Mouse (Mus musculus) heart, embryonic 16.5 days (tissue): ENCODE results near the gene Ncoa6. TPM values are rescaled to one million over a fixed set of nuclear protein-coding genes. Genes with fewer than 3 reads are reported as not detected.

Source experiments
- ATAC-seq: fragments of 200-750 bp; cut with Nextera tagmentation; replicated peaks from 2 replicates; pipeline ENCODE4 v1.8.0; 2017; ENCODE audit warnings: moderate number of reproducible peaks; ENCODE audit not compliant: insufficient read depth, low FRiP score; ENCODE audit errors: extremely low read depth
- H3K27ac ChIP-seq: fragments of 300-500 bp; sonication (generic); 2 replicates; pipeline ENCODE4 v1.5.1; 2014; ENCODE audit warnings: mild to moderate bottlenecking, low read length, control low read depth, moderate library complexity
- H3K27me3 ChIP-seq: fragments of 300-500 bp; sonication (generic); 2 replicates; pipeline ENCODE4 v1.6.1; 2014; ENCODE audit warnings: low read length, mixed read lengths; ENCODE audit not compliant: control insufficient read depth, insufficient read depth
- H3K36me3 ChIP-seq: fragments of 300-500 bp; sonication (generic); 2 replicates; pipeline ENCODE4 v1.6.1; 2014; ENCODE audit not compliant: control insufficient read depth, insufficient read depth
- H3K4me1 ChIP-seq: fragments of 300-500 bp; sonication (generic); 2 replicates; pipeline ENCODE4 v1.6.1; 2014; ENCODE audit warnings: low read length, mixed read lengths; ENCODE audit not compliant: control insufficient read depth, insufficient read depth
- H3K4me2 ChIP-seq: fragments of 300-500 bp; sonication (generic); 2 replicates; pipeline ENCODE4 v1.6.1; 2014; ENCODE audit warnings: low read depth, mild to moderate bottlenecking, control low read depth, low read length
- H3K4me3 ChIP-seq: fragments of 300-500 bp; sonication (generic); 2 replicates; pipeline ENCODE4 v1.5.1; 2014; ENCODE audit warnings: mild to moderate bottlenecking, control low read depth, low read length
- H3K9ac ChIP-seq: fragments of 300-500 bp; sonication (generic); 2 replicates; pipeline ENCODE4 v1.6.1; 2014; ENCODE audit warnings: low read length, control low read depth
- H3K9me3 ChIP-seq: fragments of 300-500 bp; sonication (generic); replicated peaks from 2 replicates; pipeline ENCODE4 v1.6.1; 2016; ENCODE audit warnings: low read length; ENCODE audit not compliant: control insufficient read depth
- WGBS: fragments of 180-500 bp; shearing (Covaris S2); extraction: QIAGEN DNeasy Blood & Tissue Kit; methylation state at CpG from one replicate; pipeline ENCODE4 v1.1.7; 2014; 5-methylcytosine and 5-hydroxymethylcytosine counted together
- polyA plus RNA-seq: library from polyadenylated mRNA; unstranded; fragments of >200 nt; fragmentation: Nextera tagmentation; extraction: Ambion mirVana; gene quantifications from 2 replicates; pipeline ENCODE4 v1.2.1, GENCODE M21; 2015

Ncoa6 gene
- 11.4 and 13.1 TPM in 2 replicates for polyA plus RNA-seq

DNA sequence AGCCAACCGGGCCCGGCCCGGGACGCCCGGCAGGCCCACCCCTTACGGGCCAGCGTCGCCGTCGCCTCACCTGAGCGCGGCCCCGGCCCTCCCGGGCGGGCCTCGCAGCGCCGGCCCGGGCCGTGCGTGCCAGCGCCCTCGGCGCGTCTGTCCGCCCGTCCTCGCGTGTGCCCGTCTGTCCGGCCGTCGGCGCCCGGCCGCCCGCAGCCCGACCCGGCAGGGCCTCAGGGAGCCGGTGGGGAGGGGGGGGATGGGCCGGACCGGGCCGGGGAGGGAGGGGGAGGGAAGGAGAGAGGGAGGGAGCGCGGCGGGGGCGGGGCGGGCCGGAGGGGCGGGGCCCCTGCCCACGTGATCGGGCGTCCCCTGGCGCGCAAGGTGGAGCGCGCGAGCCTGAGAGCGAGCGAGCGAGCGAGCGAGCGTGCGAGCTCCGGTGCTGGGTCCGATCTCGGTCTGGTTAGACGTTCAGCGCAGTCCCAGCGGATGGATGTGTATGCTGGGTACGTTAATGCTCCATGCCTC is at the start of gene Ncoa6:
Ncoa6 (minus strand) TSS at position 325 of the 519 bp plus-strand sequence.
- H3K27me3 ChIP-seq: no peaks in the 10 kb centered on the region
- H3K9ac ChIP-seq: peak within 1 kb of the TSS; percentile 98
- ATAC-seq: peak; percentile 88
- no peaks in the 10 kb centered on the region for H3K36me3 ChIP-seq
- no peaks in the 10 kb centered on the region for H3K9me3 ChIP-seq
- peaks cover 21% of the 10 kb centered on the region for H3K4me1 ChIP-seq
- WGBS: under 1% methylated on average over 63 of the region's 72 CpGs
- H3K27ac ChIP-seq: peak within 1 kb of the TSS; percentile 93
- H3K4me2 ChIP-seq: peak within 1 kb of the TSS; percentile 91
- H3K4me3 ChIP-seq: peak within 1 kb of the TSS; percentile 93

GRCm38 (mm10) chr2:155518531-155519270 is 45.0 kb upstream of the Ncoa6 start:
- no peak for ATAC-seq
- Histone ChIP-seq H3K27me3 (peaks cover 14% of the 10 kb centered on the region), H3K27ac (peak overlapping the region; percentile 72), H3K4me1 (peaks cover 10% of the 10 kb centered on the region), H3K36me3 (no peaks in the 10 kb centered on the region), H3K9me3 (no peaks in the 10 kb centered on the region), H3K4me3 (peak overlapping the region; percentile 78), H3K4me2 (peak overlapping the region; percentile 93), H3K9ac (peak overlapping the region; percentile 66)
- 25% methylated on average over 18 of the region's 18 CpGs for WGBS

- Histone ChIP-seq H3K27ac (peak within 1 kb of the TSS; percentile 72), H3K36me3 (no peaks in the 10 kb centered on the region), H3K4me2 (peak within 1 kb of the TSS; percentile 93), H3K4me3 (peak within 1 kb of the TSS; percentile 78), H3K27me3 (peaks cover 20% of the 10 kb centered on the region), H3K9ac (peak within 1 kb of the TSS; percentile 66), H3K9me3 (no peaks in the 10 kb centered on the region), H3K4me1 (peaks cover 10% of the 10 kb centered on the region)
- 3% methylated on average over 70 of the region's 70 CpGs for WGBS
- peak; percentile 99 for ATAC-seq
Measured at GRCm38 (mm10) chr2:155517455-155518423, 44.0 kb upstream of the Ncoa6 start, which contains the start of the genes Acss2 and Ggt7. TSS of gene Acss2 (plus strand) at chr2:155517948. TSS of gene Ggt7 (minus strand) at chr2:155518237.

- Histone ChIP-seq H3K4me3 (no peak overlapping the region), H3K4me2 (no peak overlapping the region), H3K27ac (no peak overlapping the region), H3K27me3 (peaks cover 20% of the 10 kb centered on the region), H3K9ac (no peak overlapping the region), H3K9me3 (no peaks in the 10 kb centered on the region), H3K36me3 (no peaks in the 10 kb centered on the region), H3K4me1 (peaks cover 10% of the 10 kb centered on the region)
- WGBS: 4% methylated on average over 1 of the region's 1 CpGs
- no peak for ATAC-seq
Measured at GRCm38 (mm10) chr2:155515941-155516340, 42.2 kb upstream of the Ncoa6 start.

DNA sequence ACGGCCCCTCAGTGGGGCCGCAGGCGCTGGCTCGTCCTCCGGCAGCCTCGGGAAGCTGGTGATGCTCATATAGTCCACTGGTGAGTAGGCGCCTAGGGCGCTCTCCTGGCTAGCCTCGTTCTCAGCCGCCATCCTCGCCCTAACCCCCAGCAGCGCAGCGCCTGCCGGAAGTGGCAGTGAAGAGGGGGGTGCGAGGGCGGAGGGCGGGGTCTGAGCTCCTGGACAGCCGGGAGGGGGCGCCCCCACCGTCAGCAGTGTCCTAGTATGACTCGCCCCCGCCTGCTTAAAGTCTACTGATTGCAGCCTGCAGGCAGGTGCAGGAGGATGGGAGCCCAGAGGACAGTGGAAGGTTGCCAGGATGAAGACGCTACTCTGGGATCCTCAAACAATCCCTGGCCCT is 41.0 kb upstream of the Ncoa6 start:
- Histone ChIP-seq H3K4me3 (peak overlapping the region; percentile 43), H3K27ac (no peak overlapping the region)
- 2% methylated on average over 23 of the region's 23 CpGs for WGBS

GRCm38 (mm10) chr2:155513543-155513942 is 39.8 kb upstream of the Ncoa6 start:
- WGBS: 53% methylated on average over 5 of the region's 5 CpGs
- Histone ChIP-seq H3K9me3 (no peaks in the 10 kb centered on the region), H3K27ac (no peak overlapping the region), H3K36me3 (no peaks in the 10 kb centered on the region), H3K9ac (no peak overlapping the region), H3K4me2 (no peak overlapping the region), H3K27me3 (peaks cover 20% of the 10 kb centered on the region), H3K4me1 (peaks cover 10% of the 10 kb centered on the region), H3K4me3 (no peak overlapping the region)
- no peak for ATAC-seq

More for the DNA sequence above, 41.0 kb upstream of the Ncoa6 start:
- H3K9me3 ChIP-seq: no peaks in the 10 kb centered on the region
- ATAC-seq: no peak
- peaks cover 20% of the 10 kb centered on the region for H3K27me3 ChIP-seq
- H3K4me1 ChIP-seq: peaks cover 10% of the 10 kb centered on the region
- H3K36me3 ChIP-seq: no peaks in the 10 kb centered on the region
- peak overlapping the region; percentile 61 for H3K9ac ChIP-seq
- H3K4me2 ChIP-seq: peak overlapping the region; percentile 63

GRCm38 (mm10) chr2:155512479-155512878 is 38.8 kb upstream of the Ncoa6 start:
- peaks cover 20% of the 10 kb centered on the region for H3K27me3 ChIP-seq
- WGBS: 59% methylated on average over 4 of the region's 4 CpGs
- no peak overlapping the region for H3K4me3 ChIP-seq
- no peak overlapping the region for H3K4me2 ChIP-seq
- H3K27ac ChIP-seq: no peak overlapping the region
- no peak for ATAC-seq
- H3K36me3 ChIP-seq: no peaks in the 10 kb centered on the region
- no peak overlapping the region for H3K9ac ChIP-seq
- H3K4me1 ChIP-seq: peaks cover 9% of the 10 kb centered on the region
- no peaks in the 10 kb centered on the region for H3K9me3 ChIP-seq

- H3K4me2 ChIP-seq: no peak overlapping the region
- ATAC-seq: no peak
- H3K36me3 ChIP-seq: no peaks in the 10 kb centered on the region
- peaks cover under 1% of the 10 kb centered on the region; the same call in 1 of the 2 replicates for H3K27me3 ChIP-seq
- no peak overlapping the region for H3K4me3 ChIP-seq
- H3K27ac ChIP-seq: no peak overlapping the region
- 50% methylated on average over 10 of the region's 10 CpGs for WGBS
- H3K9me3 ChIP-seq: no peaks in the 10 kb centered on the region
- H3K4me1 ChIP-seq: no peaks in the 10 kb centered on the region
- H3K9ac ChIP-seq: no peak overlapping the region
Measured at GRCm38 (mm10) chr2:155507721-155508470, 34.2 kb upstream of the Ncoa6 start.
